Mouse (Mus musculus) bone marrow macrophage, adult 2 months (primary cell): ENCODE data around the gene Gm20403. TPM values are rescaled to one million over a fixed set of nuclear protein-coding genes. Genes with fewer than 3 reads are reported as not detected.
"Not testable (repeated sequence)": the region's sequence is repeated elsewhere in the genome, so short reads cannot be mapped to it uniquely, and the experiment has no call there.

Experiments
- H3K27ac ChIP-seq: 2 replicates; pipeline ENCODE4 v1.5.1; 2012; ENCODE audit warnings: low read depth, low read length; ENCODE audit not compliant: insufficient read depth
- H3K4me1 ChIP-seq: 2 replicates; pipeline ENCODE4 v1.6.1; 2012; ENCODE audit warnings: low read length; ENCODE audit not compliant: control insufficient read depth, insufficient read depth
- H3K4me3 ChIP-seq: 2 replicates; pipeline ENCODE4 v1.5.1; 2012; ENCODE audit warnings: mild to moderate bottlenecking, low read length, moderate library complexity; ENCODE audit not compliant: insufficient read depth
- CTCF ChIP-seq: IDR thresholded peaks from 2 replicates; pipeline ENCODE4 v1.5.1; 2012; ENCODE audit warnings: low read depth, mild to moderate bottlenecking, low read length, moderate library complexity
- POLR2A ChIP-seq: IDR thresholded peaks from 2 replicates; pipeline ENCODE4 v1.6.1; 2012; ENCODE audit warnings: mild to moderate bottlenecking, low read depth, low read length, borderline replicate concordance
- polyA plus RNA-seq: library from polyadenylated mRNA; stranded (reverse); fragments of >200 nt; gene quantifications from 2 replicates; pipeline ENCODE4 v1.2.4, GENCODE M21; 2012; ENCODE audit not compliant: missing spikeins, insufficient read depth, insufficient read length

The Gm20403 gene
- polyA plus RNA-seq, 1 experiment, result not detected

DNA sequence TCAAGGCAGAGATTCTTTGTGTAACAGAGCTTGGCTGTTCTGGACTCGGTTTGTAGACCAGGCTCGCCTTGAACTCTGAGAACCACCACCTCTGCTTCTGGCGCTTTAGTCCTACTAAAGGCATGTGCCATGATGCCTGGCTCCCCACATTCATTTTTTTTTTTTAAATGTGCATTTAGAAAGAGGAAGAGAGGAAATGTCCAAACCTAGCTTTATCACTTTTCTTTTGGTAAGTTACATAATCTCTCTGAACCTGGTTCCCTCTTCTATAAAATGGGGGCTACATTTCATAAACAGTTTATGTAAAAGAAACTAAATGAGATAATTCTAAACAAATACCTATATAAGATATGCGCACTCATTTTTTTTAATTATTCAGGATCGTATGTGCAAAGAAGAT lies 5.4 kb downstream of the Gm20403 start:
- no peak for TF ChIP-seq CTCF
- no peak for TF ChIP-seq POLR2A
- Histone ChIP-seq H3K4me3 (no peak overlapping the region), H3K4me1 (peaks cover 21% of the 10 kb centered on the region), H3K27ac (no peak overlapping the region)

DNA sequence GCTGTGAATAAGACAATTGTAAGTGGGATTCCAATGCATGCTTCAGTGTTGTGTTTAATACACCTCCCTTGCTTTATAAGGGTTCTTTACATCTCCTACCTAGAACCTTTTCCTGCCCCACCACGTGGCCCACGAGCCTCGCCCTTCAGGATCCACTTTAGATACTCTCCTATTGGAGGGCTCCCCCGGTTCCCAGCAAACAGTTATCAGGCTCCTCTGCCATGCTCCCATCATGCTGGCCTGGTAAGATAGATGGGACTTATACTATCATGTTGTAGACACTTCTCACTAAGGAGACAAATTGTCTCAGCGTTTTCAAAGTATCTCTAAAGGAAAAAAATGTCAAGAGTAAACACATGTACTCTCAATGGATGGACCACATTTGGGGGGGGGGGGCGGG lies 5.8 kb downstream of the Gm20403 start:
- H3K4me1 ChIP-seq, result peaks cover 23% of the 10 kb centered on the region
- H3K27ac ChIP-seq, result no peak overlapping the region
- no peak overlapping the region for H3K4me3 ChIP-seq
- TF ChIP-seq POLR2A (no peak), CTCF (no peak)

DNA sequence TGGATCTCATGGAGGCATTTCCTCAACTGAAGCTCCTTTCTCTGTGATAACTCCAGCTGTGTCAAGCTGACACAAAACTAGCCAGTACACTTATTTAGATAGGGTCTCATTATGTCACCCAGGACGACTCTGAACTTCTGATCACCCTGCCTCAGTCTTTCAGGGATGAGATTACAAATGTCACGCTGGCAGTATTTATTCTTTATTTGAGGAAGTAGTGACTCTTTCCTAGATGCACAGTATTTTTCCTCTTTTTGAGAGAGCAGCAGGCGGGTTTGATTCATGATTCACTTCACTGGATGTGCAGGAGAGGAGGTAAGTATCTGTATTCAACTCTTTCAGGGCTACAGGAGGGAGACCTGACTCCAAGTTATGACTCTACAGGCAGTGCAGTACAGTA lies 17.3 kb downstream of the Gm20403 start:
- Histone ChIP-seq H3K27ac (peak overlapping the region; percentile 55), H3K4me1 (peaks cover 13% of the 10 kb centered on the region)

DNA sequence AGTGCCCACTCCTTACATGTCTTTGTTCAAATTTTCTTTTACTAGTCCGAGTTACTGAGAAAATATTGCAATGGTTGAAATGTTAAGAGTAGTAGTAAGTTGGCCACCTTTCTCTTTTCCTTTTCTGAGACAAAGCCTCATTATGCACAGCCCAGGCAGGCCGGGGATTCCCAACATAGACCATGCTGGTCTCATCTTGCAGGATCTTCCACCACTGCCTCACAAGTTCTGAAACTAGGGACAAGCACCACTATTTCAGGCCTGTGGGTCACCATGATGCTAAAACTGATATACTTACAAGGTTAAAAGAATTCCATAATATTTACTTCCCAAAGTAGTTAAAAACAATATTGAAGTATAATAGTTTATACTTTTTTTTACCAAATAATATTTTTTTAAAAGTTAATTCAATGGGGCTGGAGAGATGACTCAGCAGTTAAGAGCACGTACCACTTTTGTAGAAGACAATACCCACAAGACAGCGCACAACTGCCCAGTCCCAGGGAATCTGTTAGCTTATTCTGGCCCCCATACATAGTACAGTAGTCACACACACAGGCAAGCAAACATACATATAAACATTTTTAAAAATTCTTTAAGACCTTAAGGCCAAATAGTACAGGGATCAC lies 20.7 kb downstream of the Gm20403 start:
- TF ChIP-seq POLR2A, result no peak
- TF ChIP-seq CTCF, result no peak
- Histone ChIP-seq H3K4me1 (peaks cover 19% of the 10 kb centered on the region), H3K4me3 (no peak overlapping the region), H3K27ac (no peak overlapping the region)

More for the DNA sequence above, 17.3 kb downstream of the Gm20403 start:
- no peak overlapping the region for H3K4me3 ChIP-seq
- TF ChIP-seq POLR2A (no peak), CTCF (no peak)

DNA sequence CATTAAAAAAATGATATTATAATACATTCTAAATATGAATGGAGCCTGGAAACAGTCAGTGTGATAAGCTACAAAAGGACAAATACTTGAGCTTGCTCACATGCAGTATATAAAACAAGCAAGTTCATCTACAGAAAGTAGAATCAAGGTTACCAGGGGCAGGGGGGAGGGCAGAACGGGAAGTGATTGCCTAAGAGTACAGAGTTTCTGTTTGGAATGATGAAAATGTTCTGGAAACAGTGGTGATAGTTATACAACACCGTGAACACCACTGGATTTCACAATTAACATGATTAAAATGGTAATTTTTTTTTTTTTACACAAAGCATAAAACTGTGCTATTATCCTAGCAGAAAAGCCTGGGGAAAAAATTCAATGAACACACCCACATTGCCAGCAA lies 26.8 kb downstream of the Gm20403 start:
- no peak for TF ChIP-seq POLR2A
- no peak for TF ChIP-seq CTCF
- Histone ChIP-seq H3K27ac (no peak overlapping the region), H3K4me1 (peaks cover 19% of the 10 kb centered on the region), H3K4me3 (no peak overlapping the region)

DNA sequence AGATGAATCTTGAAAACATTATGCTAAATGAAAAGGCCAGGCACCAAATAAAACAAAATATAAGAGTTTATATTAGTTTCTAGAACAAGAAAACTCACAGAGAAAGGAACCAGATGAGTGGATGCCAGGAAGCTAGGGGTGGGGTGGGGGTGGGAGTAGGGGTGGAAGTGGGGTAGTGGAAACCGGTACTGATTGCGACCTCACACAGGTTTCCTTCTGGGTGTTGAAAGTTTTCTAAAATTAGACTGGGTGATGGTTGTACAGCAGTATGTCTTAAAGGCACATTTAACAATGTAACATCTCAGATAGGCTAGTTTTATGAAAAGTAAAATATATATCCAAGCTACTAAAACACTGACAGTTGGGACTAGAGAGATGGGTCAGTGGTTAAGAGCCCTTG lies 29.4 kb downstream of the Gm20403 start:
- Histone ChIP-seq H3K4me1 (peaks cover 19% of the 10 kb centered on the region), H3K27ac (no peak overlapping the region), H3K4me3 (no peak overlapping the region)
- no peak for TF ChIP-seq CTCF
- no peak for TF ChIP-seq POLR2A

DNA sequence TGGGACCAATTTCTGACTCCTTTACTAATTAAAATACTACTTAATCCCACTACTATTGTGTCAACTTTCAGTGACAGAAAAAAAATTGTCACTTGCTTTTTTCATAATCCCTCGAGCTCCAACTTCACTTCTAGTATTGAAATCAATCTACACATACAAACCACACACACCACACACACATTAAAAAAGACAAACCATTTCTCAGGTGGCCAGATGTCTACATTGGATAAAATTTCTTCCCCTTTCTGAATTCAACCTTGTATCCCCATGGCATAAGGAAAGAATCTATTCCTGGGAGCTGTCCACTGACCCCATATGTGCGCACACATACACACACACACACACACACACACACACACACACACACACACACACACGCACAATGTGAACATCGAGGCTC lies 29.9 kb downstream of the Gm20403 start:
- Histone ChIP-seq H3K4me3 (no peak overlapping the region), H3K27ac (no peak overlapping the region), H3K4me1 (peaks cover 16% of the 10 kb centered on the region)
- TF ChIP-seq CTCF (no peak), POLR2A (no peak)

DNA sequence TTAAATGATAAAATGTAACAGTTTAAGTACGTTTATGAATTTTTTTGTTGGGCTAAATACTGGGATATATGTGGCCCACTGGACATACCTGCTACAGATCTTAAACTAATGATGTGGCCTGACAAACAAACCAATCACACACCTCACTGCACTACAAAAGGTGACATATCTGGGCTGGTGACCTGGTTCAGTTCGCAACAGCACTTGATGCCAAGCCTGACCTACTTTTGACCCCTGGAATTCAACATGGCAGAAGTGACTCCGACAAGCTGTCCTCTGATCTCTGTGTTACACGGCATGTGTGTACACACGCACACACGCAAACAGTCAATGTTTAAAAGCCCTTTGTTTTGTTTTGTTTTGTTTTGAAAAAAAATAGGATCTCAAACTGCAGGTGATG lies 40.2 kb downstream of the Gm20403 start:
- TF ChIP-seq CTCF (no peak), POLR2A (no peak)
- Histone ChIP-seq H3K4me1 (peaks cover 13% of the 10 kb centered on the region), H3K27ac (no peak overlapping the region), H3K4me3 (no peak overlapping the region)

DNA sequence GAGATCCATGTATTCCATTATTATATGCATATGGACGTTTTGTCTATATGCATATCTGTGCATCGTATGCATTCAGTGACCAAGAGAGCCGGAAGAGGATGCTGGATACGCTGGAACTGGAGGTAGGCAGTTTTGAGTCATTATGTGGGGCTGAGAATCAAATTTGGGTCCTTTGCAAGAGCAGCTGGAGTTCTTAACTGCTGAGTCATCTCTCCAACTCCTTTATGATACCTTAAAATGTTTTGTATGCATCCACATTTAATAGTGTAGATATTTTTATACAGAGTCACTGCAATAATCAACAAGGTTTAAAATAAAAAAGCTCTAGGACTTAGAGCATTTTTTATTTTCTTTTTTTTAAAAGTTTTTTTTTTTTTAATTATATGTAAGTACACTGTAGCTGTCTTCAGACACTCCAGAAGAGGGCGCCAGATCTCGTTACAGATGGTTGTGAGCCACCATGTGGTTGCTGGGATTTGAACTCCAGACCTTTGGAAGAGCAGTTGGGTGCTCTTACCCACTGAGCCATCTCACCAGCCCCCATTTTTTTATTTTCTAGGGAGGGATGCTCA lies 43.7 kb downstream of the Gm20403 start:
- H3K27ac ChIP-seq, H3K4me1 ChIP-seq, H3K4me3 ChIP-seq: not testable (repeated sequence)

DNA sequence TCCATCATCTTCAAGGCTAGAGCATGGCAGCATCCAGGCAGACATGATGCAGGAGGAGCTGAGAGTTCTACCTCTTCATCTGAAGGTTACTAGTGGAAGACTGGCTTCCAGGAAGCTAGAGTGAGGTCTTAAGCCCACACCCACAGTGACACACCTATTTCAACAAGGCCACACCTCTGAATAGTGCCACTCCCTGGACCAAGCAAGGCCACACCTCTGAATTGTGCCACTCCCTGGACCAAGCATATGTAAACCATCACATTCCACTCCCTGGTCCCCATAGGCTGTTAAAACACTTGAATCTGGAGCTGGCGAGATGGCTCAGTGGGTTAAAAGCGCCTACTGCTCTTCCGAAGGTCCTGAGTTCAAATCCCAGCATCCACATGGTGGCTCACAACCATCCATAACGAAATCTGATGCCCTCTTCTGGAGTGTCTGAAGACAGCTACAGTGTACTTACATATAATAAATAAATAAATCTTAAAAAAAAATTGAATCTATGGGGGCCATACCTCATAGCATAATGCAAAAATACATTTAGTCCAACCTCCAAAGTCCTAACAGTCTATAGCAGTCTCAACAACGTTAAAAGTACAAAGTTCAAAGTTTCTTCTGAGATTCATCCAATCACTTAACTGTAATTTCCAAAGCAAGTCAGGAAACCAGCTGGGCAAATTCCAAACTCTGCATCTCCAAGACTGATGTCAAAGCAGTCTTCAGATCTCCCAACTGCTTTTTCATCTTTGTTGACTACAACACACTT lies 48.6 kb downstream of the Gm20403 start:
- H3K4me1 ChIP-seq, H3K4me3 ChIP-seq, H3K27ac ChIP-seq: not testable (repeated sequence)

Other genes starting within 250 kb of the Gm20403 start
- gene Snx6, start 190.8 kb downstream of the Gm20403 start, polyA plus RNA-seq, result 77.3 and 89.8 TPM in 2 replicates
- gene Cfl2, start 123.7 kb downstream of the Gm20403 start, polyA plus RNA-seq, result 24.3 and 33.5 TPM in 2 replicates
- 19.8 and 22.2 TPM in 2 replicates for gene Baz1a, start 27.8 kb upstream of the Gm20403 start, polyA plus RNA-seq
- gene 2700097O09Rik, start 93.6 kb upstream of the Gm20403 start, polyA plus RNA-seq, result 9.7 and 12.8 TPM in 2 replicates
- gene Srp54a, start 93.7 kb upstream of the Gm20403 start, polyA plus RNA-seq, result 72.5 and 74.7 TPM in 2 replicates
- gene Fam177a, start 137.9 kb upstream of the Gm20403 start, polyA plus RNA-seq, result 33.7 and 34.7 TPM in 2 replicates
- gene Srp54b, start 168.6 kb upstream of the Gm20403 start, polyA plus RNA-seq, result 12.6 and 19.7 TPM in 2 replicates
- not detected in 2 replicates for gene 1700047I17Rik2, start 213.1 kb upstream of the Gm20403 start, polyA plus RNA-seq
- 66.9 and 78.6 TPM in 2 replicates for gene Srp54c, start 243.6 kb upstream of the Gm20403 start, polyA plus RNA-seq